In the genomic region with DNA sequence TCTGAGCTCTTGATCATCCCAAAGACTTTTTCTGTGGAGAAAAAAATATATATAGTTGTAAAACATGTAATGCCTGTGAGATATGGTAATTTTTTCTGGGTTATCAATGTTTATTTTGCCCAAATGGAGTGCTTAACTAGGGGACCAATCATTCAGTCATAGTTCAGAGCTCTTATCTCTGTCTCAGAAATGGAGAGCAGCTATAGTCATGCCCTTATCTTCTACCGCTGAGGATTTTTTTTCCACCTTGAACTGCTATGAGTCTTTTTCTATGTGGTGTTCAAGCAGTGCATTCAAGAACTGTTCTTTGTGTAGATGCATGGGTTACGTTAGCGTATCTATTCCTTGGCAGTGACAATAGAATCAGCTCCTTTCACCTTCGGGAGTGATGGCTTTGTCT, we compare ENCODE assay signal across 16 mouse cellular contexts.
"Had no signal": no experiment of that assay in that cellular context is flagged by ENCODE, and none has a peak within 500 bp of the region (broad histone marks: within the 10 kb centered on the region; RNA-seq: fewer than 3 reads in every experiment).

No protein-coding gene starts in this region.

- H3K4me2 ChIP-seq: midbrain, embryonic 12.5 days; midbrain, embryonic 15.5 days; neural tube, embryonic 12.5 days had no signal

- ATAC-seq: midbrain, embryonic 15.5 days had no signal

- H3K4me3 ChIP-seq: midbrain, embryonic 10.5 days; midbrain, embryonic 12.5 days; midbrain, embryonic 15.5 days; neural tube, embryonic 12.5 days had no signal

- H3K9ac ChIP-seq: liver, embryonic 14.5 days; midbrain, embryonic 12.5 days; midbrain, embryonic 15.5 days; neural tube, embryonic 12.5 days had no signal

- H3K4me1 ChIP-seq: midbrain, embryonic 10.5 days; midbrain, embryonic 12.5 days; midbrain, embryonic 15.5 days; neural tube, embryonic 12.5 days had no signal

- H3K27me3 ChIP-seq: midbrain, embryonic 12.5 days; midbrain, embryonic 15.5 days; neural tube, embryonic 12.5 days had no signal

- H3K9me3 ChIP-seq: midbrain, embryonic 10.5 days; midbrain, embryonic 12.5 days; midbrain, embryonic 15.5 days; neural tube, embryonic 12.5 days had no signal

- H3K36me3 ChIP-seq: midbrain, embryonic 12.5 days; midbrain, embryonic 15.5 days; neural tube, embryonic 12.5 days had no signal

- H3K27ac ChIP-seq: liver, embryonic 14.5 days; midbrain, embryonic 10.5 days; midbrain, embryonic 12.5 days; midbrain, embryonic 15.5 days; neural tube, embryonic 12.5 days had no signal

- DNase-seq: lung, adult 18-20 months; lung, postnatal 10 days; lung, postnatal 4 days; retina, postnatal 1 day; right cerebral cortex, adult 18-20 months; right cerebral cortex, postnatal 25 days; right cerebral cortex, postnatal 4 days; spleen, adult 18-20 months; thymus, adult 18-20 months; thymus, postnatal 14 days; thymus, postnatal 36 days had no signal
